Mouse (Mus musculus) midbrain, embryonic 13.5 days (tissue): Measurements from ENCODE around the gene Otop3. TPM values are rescaled to one million over a fixed set of nuclear protein-coding genes. Genes with fewer than 3 reads are reported as not detected.

Experiments
- ATAC-seq: fragments of 200-750 bp; cut with Nextera tagmentation; 2 replicates; pipeline ENCODE4 v1.8.0; 2017; ENCODE audit warnings: mild to moderate bottlenecking, moderate TSS enrichment, moderate library complexity
- H3K27ac ChIP-seq: fragments of 300-500 bp; sonication (generic); 2 replicates; pipeline ENCODE4 v1.5.1; 2015; ENCODE audit warnings: inconsistent platforms, mild to moderate bottlenecking, moderate library complexity
- H3K27me3 ChIP-seq: fragments of 300-500 bp; sonication (generic); 2 replicates; pipeline ENCODE4 v1.6.1; 2015; ENCODE audit warnings: mild to moderate bottlenecking, inconsistent platforms
- H3K36me3 ChIP-seq: fragments of 300-500 bp; sonication (generic); 2 replicates; pipeline ENCODE4 v1.6.1; 2015; ENCODE audit warnings: mild to moderate bottlenecking, inconsistent platforms
- H3K4me1 ChIP-seq: fragments of 300-500 bp; sonication (generic); replicated peaks from 2 replicates; pipeline ENCODE4 v1.6.1; 2015; ENCODE audit warnings: inconsistent platforms
- H3K4me2 ChIP-seq: fragments of 300-500 bp; sonication (generic); replicated peaks from 2 replicates; pipeline ENCODE4 v1.6.1; 2015; ENCODE audit warnings: moderate library complexity, mild to moderate bottlenecking, inconsistent platforms
- H3K4me3 ChIP-seq: fragments of 300-500 bp; sonication (generic); replicated peaks from 2 replicates; pipeline ENCODE4 v1.5.1; 2015; ENCODE audit warnings: mild to moderate bottlenecking, inconsistent platforms
- H3K9ac ChIP-seq: fragments of 300-500 bp; sonication (generic); replicated peaks from 2 replicates; pipeline ENCODE4 v1.6.1; 2015; ENCODE audit warnings: mild to moderate bottlenecking, inconsistent platforms
- H3K9me3 ChIP-seq: fragments of 300-500 bp; sonication (generic); 2 replicates; pipeline ENCODE4 v1.6.1; 2016; ENCODE audit warnings: mild to moderate bottlenecking, inconsistent platforms
- WGBS: fragments of 180-500 bp; shearing (Covaris S2); methylation state at CpG from one replicate; pipeline ENCODE4 v1.1.7; 2015; 5-methylcytosine and 5-hydroxymethylcytosine counted together
- polyA plus RNA-seq: library from polyadenylated mRNA; unstranded; fragments of >200 nt; fragmentation: Nextera tagmentation; extraction: Ambion mirVana; gene quantifications from 2 replicates; pipeline ENCODE4 v1.2.1, GENCODE M21; 2015

The Otop3 gene
- polyA plus RNA-seq, 1 experiment from 2014 or later, result 0.30 TPM

DNA sequence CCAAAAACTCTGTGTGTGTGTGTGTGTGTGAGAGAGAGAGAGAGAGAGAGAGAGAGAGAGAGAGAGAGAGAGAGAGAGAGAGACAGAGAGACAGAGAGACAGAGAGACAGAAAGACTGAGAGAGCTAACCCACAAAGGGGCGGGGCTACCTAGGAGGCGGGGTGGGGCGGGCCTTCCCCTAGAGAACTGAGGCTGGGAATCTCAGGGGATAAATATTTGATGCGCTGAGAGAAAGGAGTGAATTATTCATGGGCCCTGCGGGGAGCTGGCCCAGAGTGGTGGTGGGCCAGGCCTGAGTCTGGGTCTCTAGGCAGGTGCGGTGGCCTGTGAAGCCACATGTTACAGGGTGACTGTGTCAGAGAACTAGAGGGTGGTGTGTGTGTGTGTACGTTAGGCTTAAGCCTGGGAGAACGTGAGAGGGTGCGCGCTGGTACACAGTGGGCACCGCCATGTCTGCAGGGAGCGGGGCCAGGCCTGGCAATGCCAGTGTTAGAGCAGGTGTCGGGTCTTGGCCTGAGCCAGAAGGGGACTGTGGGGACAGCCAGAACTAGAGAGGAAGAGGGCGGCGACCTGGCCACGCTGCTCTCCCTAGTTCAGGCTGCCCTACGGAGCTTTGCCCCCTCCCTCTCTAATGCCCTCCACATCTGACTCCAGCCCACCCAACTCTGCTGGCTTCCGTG, 14.7 kb upstream of the Otop3 start:
- no peak overlapping the region for H3K27ac ChIP-seq
- no peak overlapping the region for H3K4me3 ChIP-seq
- no peaks in the 10 kb centered on the region for H3K36me3 ChIP-seq
- no peak overlapping the region for H3K9ac ChIP-seq
- H3K4me1 ChIP-seq, result peaks cover 40% of the 10 kb centered on the region
- ATAC-seq, result peak; percentile 44; the same call in 1 of the 2 replicates
- H3K4me2 ChIP-seq, result no peak overlapping the region
- WGBS, result 4% methylated on average over 18 of the region's 18 CpGs
- no peaks in the 10 kb centered on the region for H3K9me3 ChIP-seq
- H3K27me3 ChIP-seq, result peaks cover 100% of the 10 kb centered on the region

DNA sequence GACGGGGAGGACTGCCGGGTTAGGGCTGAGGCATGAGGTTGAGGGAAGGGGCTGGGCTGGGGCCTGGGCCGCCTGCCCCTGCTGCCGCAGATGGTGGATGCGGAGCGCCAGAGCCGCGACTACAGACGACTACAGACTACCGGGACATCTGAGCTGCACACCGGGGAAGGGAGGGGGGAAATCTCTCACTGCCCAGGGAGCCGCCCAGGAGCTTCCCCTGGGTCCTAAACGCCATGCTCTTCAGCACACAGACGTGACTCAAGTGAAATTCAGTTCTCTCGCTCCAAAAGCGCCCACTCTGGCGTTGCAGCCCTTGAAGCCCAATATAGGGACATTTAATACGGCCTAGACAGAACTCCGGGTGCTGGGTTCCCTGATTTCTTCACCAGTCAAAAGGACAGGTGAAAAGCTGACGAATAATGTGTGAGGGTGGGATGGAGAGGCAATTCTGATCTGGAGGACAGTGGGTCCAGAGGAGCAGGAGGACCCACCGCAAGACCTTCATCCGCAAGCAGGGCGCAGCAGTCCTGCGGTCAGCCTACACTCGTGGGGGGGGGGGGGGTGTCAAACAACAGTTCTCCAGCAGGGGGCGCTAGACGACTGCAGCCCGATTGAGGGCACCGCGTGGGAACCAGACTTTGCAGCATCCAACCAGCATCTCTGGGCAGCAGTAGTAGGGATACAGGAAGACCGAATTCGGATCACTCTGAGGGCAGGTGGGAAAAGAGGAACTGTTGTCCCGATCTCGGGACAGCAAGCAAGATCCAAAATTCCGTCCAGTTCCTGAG, 12.4 kb upstream of the Otop3 start, which contains the start of gene Ush1g:
Gene Ush1g (minus strand): TSS at position 136 of the 788 bp plus-strand sequence.
- H3K9ac ChIP-seq, result no peak within 1 kb of the TSS; the same call in 1 of the 2 replicates
- H3K4me2 ChIP-seq, result peak within 1 kb of the TSS; percentile 30
- H3K4me3 ChIP-seq, result peak within 1 kb of the TSS; percentile 14
- H3K9me3 ChIP-seq, result no peaks in the 10 kb centered on the region
- WGBS, result 4% methylated on average over 35 of the region's 35 CpGs
- peaks cover 89% of the 10 kb centered on the region for H3K27me3 ChIP-seq
- ATAC-seq, result peak; percentile 29; the same call in 1 of the 2 replicates
- H3K4me1 ChIP-seq, result peaks cover 40% of the 10 kb centered on the region
- H3K36me3 ChIP-seq, result no peaks in the 10 kb centered on the region
- H3K27ac ChIP-seq, result no peak within 1 kb of the TSS

DNA sequence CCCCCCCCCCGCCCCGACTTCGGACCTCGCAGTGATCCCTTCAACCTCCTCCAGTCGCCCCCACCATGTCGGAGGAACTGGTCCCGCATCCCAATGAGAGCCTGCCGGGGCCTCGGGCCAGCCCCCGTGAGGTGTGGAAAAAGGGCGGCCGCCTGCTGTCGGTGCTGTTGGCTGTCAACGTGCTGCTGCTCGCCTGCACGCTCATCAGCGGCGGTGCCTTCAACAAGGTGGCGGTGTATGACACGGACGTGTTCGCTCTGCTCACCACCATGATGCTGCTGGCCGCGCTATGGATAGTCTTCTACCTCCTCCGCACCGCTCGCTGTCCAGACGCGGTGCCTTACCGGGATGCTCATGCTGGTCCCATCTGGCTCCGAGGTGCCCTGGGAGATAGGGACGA, 11.2 kb upstream of the Otop3 start:
- H3K27me3 ChIP-seq, result peaks cover 77% of the 10 kb centered on the region
- H3K9me3 ChIP-seq, result no peaks in the 10 kb centered on the region
- H3K36me3 ChIP-seq, result no peaks in the 10 kb centered on the region
- H3K4me3 ChIP-seq, result no peak overlapping the region
- WGBS, result 23% methylated on average over 32 of the region's 32 CpGs
- H3K27ac ChIP-seq, result no peak overlapping the region
- H3K4me2 ChIP-seq, result peak overlapping the region; percentile 5; the same call in 1 of the 2 replicates
- H3K4me1 ChIP-seq, result peaks cover 34% of the 10 kb centered on the region
- no peak for ATAC-seq
- H3K9ac ChIP-seq, result no peak overlapping the region; the same call in 1 of the 2 replicates

DNA sequence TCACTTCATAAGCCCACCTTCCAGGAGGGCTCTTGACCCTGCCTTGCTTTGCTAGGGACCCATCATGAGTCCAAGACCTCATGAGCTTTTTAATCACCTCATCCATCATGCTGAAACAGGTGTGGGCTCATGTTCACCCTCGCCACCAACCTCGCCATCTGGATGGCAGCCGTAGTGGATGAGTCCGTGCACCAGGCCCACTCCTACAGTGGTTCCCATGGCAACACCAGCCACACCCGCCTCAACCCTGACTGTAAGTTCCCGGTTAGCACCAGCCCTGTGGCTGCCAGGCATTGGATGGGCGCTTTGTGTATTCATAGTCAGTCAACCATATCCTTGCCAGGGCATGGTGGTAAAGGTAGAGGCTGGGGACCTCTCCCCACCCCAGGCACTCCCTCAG, 7.8 kb upstream of the Otop3 start:
- H3K27me3 ChIP-seq, result peaks cover 49% of the 10 kb centered on the region
- H3K4me1 ChIP-seq, result peaks cover 15% of the 10 kb centered on the region
- no peak overlapping the region for H3K4me3 ChIP-seq
- no peaks in the 10 kb centered on the region for H3K36me3 ChIP-seq
- H3K4me2 ChIP-seq, result no peak overlapping the region
- no peak overlapping the region for H3K9ac ChIP-seq
- H3K27ac ChIP-seq, result no peak overlapping the region
- 71% methylated on average over 7 of the region's 7 CpGs for WGBS
- ATAC-seq, result no peak
- no peaks in the 10 kb centered on the region; the same call in 1 of the 2 replicates for H3K9me3 ChIP-seq

DNA sequence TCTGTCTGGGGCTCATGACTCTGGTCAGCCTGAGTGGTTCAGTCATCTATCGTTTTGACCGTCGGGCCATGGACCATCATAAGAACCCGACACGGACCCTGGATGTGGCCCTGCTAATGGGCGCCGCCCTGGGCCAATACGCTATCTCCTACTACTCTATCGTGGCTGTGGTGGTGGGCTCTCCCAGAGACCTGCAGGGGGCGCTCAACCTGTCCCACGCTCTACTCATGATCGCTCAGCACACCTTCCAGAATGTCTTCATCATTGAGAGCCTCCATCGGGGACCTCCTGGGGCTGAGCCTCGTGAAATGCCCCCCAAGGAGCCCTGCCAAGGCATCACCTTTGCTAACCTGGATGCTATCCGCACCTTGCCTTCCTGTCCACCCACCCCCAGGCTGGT, 5.2 kb upstream of the Otop3 start:
- ATAC-seq, result no peak

DNA sequence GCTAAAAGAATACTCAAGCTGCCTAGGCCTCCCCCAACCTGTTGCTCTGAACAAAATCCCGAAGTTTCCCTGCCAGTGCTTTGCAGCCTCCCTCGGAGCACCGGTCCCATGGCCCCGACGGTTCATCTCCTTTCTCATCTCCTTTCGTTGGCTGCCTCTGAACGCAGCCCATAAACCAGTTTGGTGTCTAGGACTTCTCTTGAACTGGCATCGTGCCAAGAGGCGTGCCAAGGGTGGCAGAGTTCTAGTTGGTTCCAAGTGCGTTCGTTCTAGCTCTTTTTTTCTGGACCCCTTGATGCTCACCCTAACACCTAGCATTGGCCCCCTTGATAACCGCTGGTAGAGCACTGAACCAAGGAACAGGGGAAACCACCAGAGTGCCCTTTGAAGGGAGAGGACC, 692 bp downstream of the Otop3 start:
- H3K27ac ChIP-seq, result no peak overlapping the region
- no peak overlapping the region for H3K4me3 ChIP-seq
- H3K9ac ChIP-seq, result no peak overlapping the region
- peak overlapping the region; percentile 58; the same call in 1 of the 2 replicates for H3K4me2 ChIP-seq
- H3K27me3 ChIP-seq, result peaks cover 65% of the 10 kb centered on the region
- no peaks in the 10 kb centered on the region for H3K9me3 ChIP-seq
- no peaks in the 10 kb centered on the region for H3K36me3 ChIP-seq
- 56% methylated on average over 12 of the region's 12 CpGs for whole genome bisulfite sequencing
- no peak for ATAC-seq
- H3K4me1 ChIP-seq, result peaks cover 11% of the 10 kb centered on the region

More for the DNA sequence above, 5.2 kb upstream of the Otop3 start:
- H3K27me3 ChIP-seq, result peaks cover 43% of the 10 kb centered on the region
- WGBS, result 72% methylated on average over 15 of the region's 15 CpGs
- no peak overlapping the region for H3K4me2 ChIP-seq
- no peak overlapping the region for H3K4me3 ChIP-seq
- no peak overlapping the region for H3K27ac ChIP-seq
- H3K36me3 ChIP-seq, result no peaks in the 10 kb centered on the region
- peaks cover 3% of the 10 kb centered on the region for H3K4me1 ChIP-seq
- H3K9me3 ChIP-seq, result no peaks in the 10 kb centered on the region; the same call in 1 of the 2 replicates
- no peak overlapping the region for H3K9ac ChIP-seq

DNA sequence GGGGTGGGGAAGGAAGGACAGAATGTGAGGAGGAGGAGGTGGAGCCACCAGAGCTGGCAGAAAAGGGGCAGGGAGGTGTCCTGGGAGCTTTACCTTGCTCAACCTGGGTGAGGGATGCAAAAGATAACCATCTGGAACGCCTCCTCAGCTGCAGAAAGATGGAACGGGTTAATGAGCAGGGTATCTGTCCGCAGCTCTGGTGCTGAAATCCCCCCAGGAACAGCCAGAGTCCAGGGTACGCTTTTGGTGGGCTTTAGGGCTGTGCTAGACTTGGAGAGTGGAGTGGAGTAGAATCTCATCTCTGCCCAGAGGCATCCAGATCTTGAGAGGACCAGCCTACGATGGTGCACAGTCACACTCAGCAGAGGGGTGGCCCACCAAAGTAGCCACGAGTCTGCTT, 1.6 kb downstream of the Otop3 start:
- WGBS, result 24% methylated on average over 6 of the region's 6 CpGs
- H3K9ac ChIP-seq, result no peak overlapping the region
- no peak overlapping the region for H3K27ac ChIP-seq
- H3K4me3 ChIP-seq, result no peak overlapping the region
- H3K4me1 ChIP-seq, result peaks cover 11% of the 10 kb centered on the region
- H3K27me3 ChIP-seq, result peaks cover 68% of the 10 kb centered on the region
- no peak for ATAC-seq
- H3K9me3 ChIP-seq, result no peaks in the 10 kb centered on the region
- H3K4me2 ChIP-seq, result no peak overlapping the region
- no peaks in the 10 kb centered on the region for H3K36me3 ChIP-seq

DNA sequence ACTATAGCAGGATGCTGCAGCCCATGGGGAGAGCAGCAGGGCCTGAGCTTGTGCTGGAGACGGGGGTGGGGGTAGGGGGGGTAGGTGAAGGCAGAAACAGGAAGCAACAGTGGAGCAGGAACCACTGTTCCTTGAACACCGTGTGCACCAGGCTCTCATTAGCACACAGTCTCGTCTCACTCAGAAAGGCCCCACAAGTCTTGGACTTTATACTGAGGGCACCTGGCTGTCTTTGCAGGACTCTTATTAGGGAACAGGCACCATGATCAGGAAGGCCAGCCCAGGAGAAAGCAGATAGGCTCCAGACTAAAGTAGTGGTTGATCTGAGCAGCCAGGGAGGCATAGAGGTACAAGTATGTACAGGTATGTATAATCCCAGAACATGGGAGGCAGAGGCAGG, 2.8 kb downstream of the Otop3 start:
- Histone ChIP-seq H3K27me3 (peaks cover 60% of the 10 kb centered on the region), H3K9ac (no peak overlapping the region), H3K27ac (no peak overlapping the region), H3K4me3 (no peak overlapping the region), H3K4me1 (peaks cover 11% of the 10 kb centered on the region), H3K36me3 (no peaks in the 10 kb centered on the region), H3K9me3 (no peaks in the 10 kb centered on the region), H3K4me2 (no peak overlapping the region)
- ATAC-seq, result no peak
- WGBS, result 62% methylated on average over 3 of the region's 3 CpGs

DNA sequence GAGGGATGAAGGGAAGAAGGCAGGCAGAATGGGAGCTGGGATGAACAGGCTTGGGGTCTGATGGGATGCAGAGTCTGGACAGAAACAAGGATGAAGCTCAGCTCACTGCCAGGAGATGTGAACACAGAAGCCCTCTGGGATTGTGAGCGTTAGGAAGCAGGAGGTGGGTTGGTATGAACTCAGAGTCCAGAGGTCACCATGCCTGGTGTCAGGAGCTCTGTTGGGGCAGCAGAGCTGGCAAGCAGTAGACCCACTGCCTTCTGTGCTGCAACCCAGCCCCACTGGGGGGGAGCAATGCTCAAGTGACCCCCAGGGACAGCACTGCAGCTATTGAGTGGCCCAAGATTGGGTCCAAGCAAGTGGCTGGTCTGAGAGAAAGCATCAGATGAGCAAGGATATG, 3.3 kb downstream of the Otop3 start:
- 92% methylated on average over 1 of the region's 1 CpGs for WGBS
- Histone ChIP-seq H3K9ac (no peak overlapping the region), H3K36me3 (no peaks in the 10 kb centered on the region), H3K27me3 (peaks cover 56% of the 10 kb centered on the region), H3K4me1 (peaks cover 11% of the 10 kb centered on the region), H3K4me2 (no peak overlapping the region), H3K27ac (no peak overlapping the region), H3K4me3 (no peak overlapping the region), H3K9me3 (no peaks in the 10 kb centered on the region)
- no peak for ATAC-seq

DNA sequence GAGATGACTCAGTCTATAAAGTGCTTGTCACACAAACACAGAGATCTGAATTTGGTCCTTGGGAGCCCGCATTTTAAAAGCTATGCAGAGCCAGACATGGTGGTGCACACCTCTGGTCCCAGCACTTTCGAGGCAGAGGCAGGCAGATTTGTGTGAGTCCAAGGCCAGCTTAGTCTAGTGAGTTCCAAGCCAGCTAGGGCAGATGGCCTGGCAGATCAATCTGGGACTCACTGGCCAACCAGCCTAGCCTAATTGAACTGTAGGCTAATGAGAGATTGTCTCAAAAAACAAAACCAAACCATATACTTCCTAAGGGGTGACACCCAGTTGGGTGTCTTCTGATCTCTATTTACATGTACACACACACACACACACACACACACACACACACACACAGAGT, 6.7 kb downstream of the Otop3 start:
- H3K4me2 ChIP-seq, result no peak overlapping the region
- WGBS, result 71% methylated on average over 2 of the region's 2 CpGs
- no peak overlapping the region for H3K4me3 ChIP-seq
- 0 out of 2 replicates have a peak, but pooled peaks cover 3% of the 10 kb centered on the region for H3K4me1 ChIP-seq
- no peak overlapping the region for H3K27ac ChIP-seq
- peaks cover 45% of the 10 kb centered on the region for H3K27me3 ChIP-seq
- no peak overlapping the region for H3K9ac ChIP-seq
- H3K36me3 ChIP-seq, result no peaks in the 10 kb centered on the region
- no peaks in the 10 kb centered on the region for H3K9me3 ChIP-seq
- no peak for ATAC-seq

DNA sequence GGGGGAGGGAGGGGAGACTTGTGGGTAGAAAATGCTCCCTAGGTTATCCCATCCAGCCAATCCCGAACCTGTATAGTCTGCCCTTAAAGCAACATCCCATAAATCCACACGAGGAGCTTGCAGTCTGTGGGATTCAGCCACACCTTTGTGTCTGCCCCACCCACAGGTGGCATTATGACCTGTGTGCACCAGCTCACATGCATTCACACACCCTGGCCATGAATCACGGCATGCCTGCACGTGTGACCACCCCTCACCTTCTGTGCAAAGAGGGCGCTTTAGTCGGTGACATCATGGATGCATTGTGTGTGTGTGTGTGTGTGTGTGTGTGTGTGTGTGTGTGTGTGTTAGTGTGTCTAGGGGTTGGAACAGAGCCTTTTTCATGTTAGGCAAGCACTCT, 7.3 kb downstream of the Otop3 start:
- Histone ChIP-seq H3K9ac (no peak overlapping the region), H3K27ac (no peak overlapping the region), H3K9me3 (no peaks in the 10 kb centered on the region), H3K4me1 (0 out of 2 replicates have a peak, but pooled peaks cover 3% of the 10 kb centered on the region), H3K4me3 (no peak overlapping the region), H3K4me2 (no peak overlapping the region), H3K27me3 (peaks cover 41% of the 10 kb centered on the region), H3K36me3 (no peaks in the 10 kb centered on the region)
- WGBS, result 82% methylated on average over 6 of the region's 6 CpGs
- ATAC-seq, result no peak

DNA sequence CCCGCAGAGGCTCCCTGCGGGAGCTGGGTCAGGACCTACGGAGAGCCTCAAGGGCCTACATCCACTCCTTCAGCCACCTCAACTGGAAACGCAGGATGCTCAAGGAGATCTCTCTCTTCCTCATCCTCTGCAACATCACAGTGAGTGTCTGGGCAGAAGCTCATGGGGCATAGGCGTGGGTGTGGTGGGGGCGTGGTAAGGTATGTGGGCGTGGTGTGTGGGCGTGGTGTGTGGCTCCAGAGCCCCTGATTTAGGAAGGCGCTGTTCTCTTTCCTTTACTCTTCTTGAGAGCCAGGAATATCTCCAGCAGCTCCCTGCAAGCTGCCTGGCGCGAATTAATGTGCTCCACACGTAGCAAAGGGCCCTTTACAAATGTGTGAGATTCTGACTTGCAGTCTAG, 10.4 kb downstream of the Otop3 start:
- WGBS, result 18% methylated on average over 12 of the region's 12 CpGs
- no peak overlapping the region for H3K9ac ChIP-seq

More for the DNA sequence above, 10.4 kb downstream of the Otop3 start:
- H3K27me3 ChIP-seq, result peaks cover 25% of the 10 kb centered on the region
- peaks cover 23% of the 10 kb centered on the region for H3K36me3 ChIP-seq
- no peaks in the 10 kb centered on the region for H3K9me3 ChIP-seq
- no peak overlapping the region for H3K4me3 ChIP-seq
- 0 out of 2 replicates have a peak, but pooled peaks cover 3% of the 10 kb centered on the region for H3K4me1 ChIP-seq
- no peak overlapping the region for H3K27ac ChIP-seq
- H3K4me2 ChIP-seq, result no peak overlapping the region
- ATAC-seq, result no peak
